Mouse (Mus musculus): ENCODE measurements at regions not wholly inside any gene's neighbourhood (a gene's known extent, or its start where the extent isn't known, plus 50 kb on each side); places are given as distances from the start of the nearest gene placed in this dataset.
"Not testable (repeated sequence)": the region's sequence is repeated elsewhere in the genome, so short reads cannot be mapped to it uniquely, and the experiment has no call there.

DNA sequence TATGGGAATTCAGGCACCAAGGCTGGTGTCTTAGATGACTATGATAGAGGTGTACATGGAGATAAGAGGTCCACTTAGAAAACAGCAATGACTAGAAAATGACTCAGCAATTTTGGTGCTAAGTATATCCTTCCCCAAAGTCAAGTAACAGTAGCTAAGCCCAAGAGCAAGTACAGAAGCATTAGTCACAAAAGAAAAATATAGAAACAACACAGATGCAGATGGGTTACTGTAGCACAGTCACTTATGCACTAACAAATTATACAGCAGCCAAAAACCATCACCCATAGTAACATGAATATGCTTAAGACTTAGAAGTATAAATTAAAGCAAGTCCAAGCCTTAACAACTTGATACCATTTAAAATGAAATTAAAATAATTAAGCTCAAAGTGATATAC, 378.5 kb upstream of the Meis2 start:
- no peak for DNase-seq (ENCODE audit: low spot score in 2 of 2)

DNA sequence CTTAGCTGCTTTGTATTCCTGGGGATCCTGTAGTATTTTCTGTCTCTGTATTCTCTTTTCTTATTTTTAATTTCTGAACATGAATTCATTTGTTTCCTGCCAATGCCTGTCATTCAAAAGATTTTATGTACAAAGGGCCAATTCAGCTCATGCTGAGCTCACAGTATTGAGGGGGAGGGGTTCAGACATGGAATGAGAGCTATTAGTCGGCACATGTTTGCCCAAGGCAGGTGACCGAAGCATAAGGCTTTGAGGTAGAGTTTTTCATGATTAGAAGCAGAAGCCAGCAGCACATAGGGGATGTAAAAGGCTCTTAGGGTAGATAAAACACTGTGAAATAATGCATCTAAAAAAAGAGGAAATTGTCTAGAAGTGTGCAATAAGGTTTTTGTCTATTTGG, 374.6 kb upstream of the Meis2 start:
- DNase-seq (ENCODE audit: low spot score in 2 of 2) = no peak

DNA sequence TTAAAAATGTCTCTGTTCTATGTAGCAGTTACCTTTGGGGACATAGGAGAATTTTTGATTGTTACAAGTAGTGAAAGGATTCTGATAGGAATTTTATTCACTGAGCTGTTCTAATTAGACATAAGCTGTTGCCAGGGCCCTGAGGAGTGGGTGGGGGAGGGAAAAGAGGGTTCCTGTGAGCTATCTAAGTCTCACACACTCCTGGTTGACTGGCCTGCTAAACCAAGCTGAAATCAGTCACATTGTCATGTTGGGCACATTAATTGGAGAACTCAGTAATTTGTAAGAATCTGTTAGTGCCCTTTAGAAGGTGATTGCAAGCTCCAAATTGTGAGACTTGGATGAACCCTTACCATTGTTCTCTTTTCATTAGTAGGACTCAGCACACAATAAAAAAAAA, 367.8 kb upstream of the Meis2 start:
- no peak for DNase-seq (ENCODE audit: low spot score in 2 of 2)

DNA sequence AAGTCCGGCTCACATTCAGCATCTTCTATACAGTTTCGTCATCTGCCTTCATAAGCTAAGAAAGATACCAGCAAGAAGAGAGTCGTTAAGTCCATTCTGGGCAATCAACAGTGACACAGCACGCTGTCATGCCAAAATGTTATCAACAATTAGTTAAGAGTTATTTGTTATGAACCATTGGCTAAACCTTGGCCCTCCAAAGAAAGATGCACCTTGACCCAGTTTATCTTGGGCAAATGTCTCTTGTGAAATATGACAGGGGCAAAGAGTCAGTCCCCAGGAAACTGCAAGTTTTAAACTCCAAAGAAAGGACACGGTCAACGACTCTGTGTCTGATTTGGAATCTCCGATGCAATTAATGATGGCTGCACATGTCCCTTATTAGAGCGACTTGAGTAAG, 358.5 kb upstream of the Meis2 start:
- DNase-seq (ENCODE audit: low spot score in 2 of 2) = no peak

DNA sequence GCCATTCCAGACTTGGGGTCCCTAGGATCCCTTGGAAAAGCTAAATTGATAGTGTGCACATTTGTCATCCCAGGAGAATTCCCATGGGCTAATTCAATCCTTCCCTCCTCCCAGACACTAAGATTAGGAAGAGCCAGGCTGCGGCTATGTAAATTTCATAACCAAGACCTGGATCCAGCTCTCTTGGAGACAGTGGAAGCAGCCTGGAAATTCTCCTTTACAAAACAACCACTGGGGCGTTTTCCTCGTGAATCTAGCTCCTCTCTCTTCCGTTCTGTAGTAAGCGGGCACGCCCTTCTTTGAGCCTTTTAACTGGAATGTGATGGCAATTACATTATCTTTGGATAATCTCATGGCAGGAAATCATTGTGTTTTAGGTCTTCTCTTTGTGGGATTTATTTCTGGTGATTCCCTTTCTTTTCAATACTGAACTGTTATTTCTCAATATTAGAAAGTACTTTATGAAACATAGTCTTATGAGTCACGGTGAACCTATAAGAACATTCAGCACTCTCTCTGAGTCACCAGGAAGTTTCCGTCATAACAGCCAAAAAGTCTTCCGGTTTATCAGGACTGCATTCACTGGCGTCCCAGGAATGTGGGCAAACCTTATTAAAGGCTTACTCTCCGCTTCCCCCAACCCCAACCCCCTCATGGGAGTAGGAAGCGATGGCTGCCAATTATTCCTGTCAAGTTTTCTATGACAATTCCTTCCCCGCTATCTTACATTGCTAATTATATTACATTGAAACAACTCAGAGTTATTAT, 352.0 kb upstream of the Meis2 start:
- DNase-seq (ENCODE audit: low spot score in 2 of 2) = no peak

DNA sequence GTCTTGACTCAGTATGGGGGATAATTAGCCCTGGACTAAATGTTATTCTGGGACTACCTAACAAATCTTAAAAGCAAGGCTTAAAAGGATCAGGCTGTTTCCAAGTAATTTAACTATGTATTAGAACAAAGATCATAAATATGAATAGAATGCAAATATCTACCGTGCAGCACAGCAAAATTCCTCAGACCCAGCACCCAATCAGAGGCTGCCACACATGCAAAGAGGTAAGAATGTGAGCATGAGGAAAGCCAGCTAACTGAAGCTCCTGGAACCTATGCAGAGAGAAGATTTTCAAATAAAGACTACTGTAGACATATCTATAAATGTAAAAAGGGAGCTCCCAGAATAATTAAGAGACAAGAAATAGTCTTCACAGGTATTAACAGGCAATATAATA, 350.1 kb upstream of the Meis2 start:
- DNase-seq (ENCODE audit: low spot score in 2 of 2) = no peak

DNA sequence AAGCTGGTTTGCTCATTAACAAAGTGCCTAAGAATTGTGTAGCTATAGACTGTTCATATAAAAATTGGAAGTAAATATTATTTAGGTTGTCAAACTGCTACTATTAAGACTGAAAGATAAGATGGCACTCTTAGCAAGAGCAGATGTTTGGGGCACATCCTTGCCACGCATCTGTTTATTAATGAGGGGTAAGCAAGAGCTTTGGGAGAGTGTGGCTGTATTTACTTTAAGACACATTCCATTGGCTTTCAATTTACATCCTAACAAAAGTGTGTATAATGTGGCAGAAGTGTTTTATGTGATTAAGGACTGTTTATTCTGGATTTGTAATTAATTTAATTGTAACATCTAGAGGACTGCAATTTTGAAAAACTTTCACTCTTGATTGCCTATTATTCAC, 336.5 kb upstream of the Meis2 start:
- DNase-seq (ENCODE audit: low spot score in 2 of 2) = no peak

DNA sequence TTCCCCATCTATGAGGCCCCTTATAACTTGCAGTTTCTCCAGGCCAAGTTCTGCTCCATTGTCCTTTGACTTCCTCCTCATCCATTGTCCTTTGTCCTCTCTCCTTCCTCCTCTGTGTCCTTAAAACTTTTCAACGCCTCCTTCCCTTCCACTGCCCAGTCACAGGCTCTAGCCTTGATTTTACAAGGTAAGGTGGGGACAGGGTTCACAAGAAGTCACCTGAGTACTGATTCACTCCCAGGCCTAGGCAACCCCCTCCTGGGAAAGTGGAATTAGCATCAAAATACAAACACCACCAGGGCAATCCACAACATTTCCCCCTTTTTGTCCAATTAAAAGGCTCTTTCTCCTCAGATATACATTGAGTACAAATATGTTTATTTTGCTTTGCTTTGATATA, 334.3 kb upstream of the Meis2 start:
- no peak for DNase-seq (ENCODE audit: low spot score in 2 of 2)

DNA sequence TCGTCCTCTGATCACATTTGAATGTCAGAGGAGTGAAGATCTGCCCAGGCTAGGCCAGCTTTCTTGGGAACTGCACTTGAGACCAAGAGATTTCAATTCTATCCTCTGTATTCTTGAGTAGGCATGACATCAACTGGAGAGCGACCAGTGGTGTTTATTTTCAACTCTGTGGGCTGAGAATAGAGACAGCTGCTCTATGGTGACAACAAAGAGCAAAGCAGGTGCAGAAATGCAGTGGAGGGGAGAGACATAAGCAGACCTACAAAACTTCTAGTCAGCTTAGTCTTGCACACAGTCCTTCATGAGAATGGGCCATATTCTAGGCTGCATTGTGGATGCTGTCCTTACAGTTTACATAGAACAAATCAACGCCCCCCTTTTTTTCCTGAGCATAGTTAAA, 303.2 kb upstream of the Meis2 start:
- DNase-seq (ENCODE audit: low spot score in 2 of 2) = no peak

DNA sequence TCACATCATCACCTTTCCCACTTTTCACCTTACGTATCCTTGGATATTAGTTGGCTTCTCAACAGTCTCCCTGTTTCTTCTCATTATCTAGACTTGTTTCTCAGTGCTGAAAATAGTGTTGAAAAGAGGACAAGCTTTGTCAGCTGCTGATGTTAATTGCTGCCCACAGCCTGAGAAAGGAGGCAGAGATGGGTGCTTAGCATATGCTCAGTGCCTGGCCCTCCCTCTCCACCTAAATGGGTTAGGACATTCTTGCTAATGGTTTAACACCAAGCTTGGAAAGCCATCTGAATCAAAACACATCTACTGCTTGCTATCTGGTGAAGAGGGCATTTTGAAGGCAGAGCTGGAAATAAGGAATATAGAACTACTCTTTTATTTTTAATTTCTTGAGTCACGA, 298.5 kb upstream of the Meis2 start:
- peak; percentile 12 to 41 for DNase-seq (ENCODE audit: low spot score in 2 of 2)

DNA sequence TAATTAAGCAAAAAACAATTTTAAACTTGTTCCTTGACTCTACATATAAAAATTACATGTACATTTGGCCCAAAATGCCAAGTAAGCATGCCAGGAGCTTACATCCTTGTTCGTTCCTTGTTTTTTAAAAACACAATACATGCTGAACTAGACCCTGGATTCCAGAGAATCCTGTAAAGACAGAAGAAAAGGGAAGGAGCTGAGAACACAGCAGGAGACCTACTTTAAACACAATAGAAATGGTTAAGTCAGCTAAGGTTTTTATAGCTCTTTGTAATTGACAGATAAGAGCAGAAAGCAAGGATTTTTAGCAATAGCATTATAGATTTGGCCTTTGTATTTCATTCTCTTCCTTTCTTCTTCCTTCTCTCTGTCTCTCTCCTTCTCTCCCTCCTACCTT, 292.5 kb upstream of the Meis2 start:
- no peak for DNase-seq (ENCODE audit: low spot score in 2 of 2)

DNA sequence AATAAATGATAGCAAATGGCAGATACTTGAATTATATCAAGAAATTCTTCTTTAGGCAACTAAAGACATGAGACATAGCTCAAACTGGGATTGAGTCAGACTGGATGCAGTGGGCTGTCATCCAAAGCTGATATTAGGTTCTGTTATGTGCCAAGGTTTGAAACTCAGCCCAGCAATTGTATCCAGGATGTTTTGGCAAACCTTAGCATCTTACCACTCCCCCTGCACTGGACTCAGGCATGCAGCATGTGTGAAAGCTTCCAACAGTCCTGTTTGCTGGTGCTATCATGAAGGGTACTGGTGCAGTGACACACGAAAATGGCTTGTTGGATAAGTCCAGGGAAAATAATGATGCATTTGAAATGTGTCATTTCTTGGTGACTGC, 282.9 kb upstream of the Meis2 start:
- no peak for DNase-seq (ENCODE audit: low spot score in 2 of 2)

DNA sequence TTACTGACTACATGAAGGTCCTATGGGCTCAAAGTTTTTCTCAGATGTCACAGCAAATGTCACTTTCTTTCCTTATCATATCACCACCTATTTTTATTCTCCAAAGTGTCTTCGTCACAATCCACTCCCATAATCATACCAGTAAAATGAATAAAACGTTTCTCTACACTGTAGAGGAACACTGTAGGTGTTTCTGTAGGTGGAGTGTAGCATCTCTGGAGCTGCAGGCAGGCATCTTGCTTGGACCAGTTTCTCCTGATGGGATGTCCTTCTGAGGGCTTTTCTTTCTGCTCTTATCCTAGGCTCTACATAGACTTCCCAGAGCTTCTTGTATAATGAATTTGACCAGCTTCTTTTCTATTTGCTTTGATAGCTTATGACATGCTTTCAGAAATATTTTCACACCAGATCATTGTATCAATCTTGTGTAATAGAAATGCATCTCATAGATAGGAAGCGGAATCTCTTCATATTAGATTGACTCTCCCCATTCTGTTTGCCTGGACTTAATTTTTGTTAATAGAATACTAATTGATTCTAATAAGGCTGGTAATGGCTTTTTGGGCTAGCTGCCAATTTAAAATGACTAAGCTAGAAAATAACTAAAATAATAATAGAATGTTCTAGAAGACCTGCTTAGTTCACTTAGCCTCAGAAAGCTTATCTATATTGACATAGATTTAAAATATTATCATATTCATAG, 282.3 kb upstream of the Meis2 start:
- DNase-seq (ENCODE audit: low spot score in 2 of 2) = no peak

DNA sequence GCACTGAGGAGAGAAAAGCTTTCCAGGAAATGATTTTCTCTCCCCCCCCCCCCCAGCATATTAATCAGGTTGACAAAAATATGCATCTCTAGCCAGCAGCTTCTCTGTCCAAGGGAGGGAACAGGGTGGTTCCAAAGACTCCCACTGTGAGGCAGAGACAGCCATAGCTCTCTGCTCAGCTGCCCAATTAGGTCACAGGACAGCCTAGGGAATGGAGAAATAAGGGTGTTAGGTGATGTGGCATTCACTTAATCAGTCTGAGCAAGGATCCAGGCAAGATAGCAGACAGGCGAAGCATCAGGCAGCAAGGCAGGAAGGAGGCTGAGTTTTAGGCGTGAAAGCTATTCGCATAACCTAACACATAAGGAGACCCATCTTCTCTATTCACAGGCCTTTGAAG, 266.2 kb upstream of the Meis2 start:
- DNase-seq (ENCODE audit: low spot score in 2 of 2) = no peak

DNA sequence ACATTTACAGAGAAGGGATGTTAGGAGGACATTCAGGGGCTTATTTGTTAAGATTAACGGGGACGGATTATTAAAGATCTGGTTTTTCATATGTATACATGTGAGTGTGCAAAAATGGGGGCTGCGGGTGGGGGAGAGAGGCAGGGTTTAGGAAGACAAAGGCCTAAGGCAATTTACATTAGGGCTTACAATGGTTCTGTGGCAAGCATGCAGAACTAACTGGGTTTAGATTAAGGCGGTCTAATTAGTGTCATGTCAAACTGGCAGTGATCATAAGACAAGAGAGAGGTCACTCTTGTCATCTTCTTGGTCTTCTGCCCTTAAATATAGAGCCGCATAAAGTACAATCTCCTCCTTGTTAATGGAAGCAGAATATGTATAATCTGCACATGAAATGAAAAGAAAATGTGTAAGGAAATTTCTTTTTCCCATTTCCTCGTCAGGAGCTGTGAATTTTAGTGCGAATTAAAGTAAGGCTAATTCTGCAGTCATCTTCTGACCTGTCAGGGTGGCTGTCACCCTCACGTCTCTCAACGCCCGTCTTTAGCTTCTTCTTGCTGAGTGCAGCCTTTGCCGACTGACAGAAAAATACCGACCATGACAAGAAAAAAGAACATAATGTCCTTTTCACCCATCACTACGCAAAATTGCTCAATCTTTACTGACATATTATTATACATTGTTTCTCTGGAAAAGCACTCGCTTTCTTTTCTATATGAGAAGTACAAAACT, 256.6 kb upstream of the Meis2 start:
- DNase-seq (ENCODE audit: low spot score in 2 of 2) = no peak

DNA sequence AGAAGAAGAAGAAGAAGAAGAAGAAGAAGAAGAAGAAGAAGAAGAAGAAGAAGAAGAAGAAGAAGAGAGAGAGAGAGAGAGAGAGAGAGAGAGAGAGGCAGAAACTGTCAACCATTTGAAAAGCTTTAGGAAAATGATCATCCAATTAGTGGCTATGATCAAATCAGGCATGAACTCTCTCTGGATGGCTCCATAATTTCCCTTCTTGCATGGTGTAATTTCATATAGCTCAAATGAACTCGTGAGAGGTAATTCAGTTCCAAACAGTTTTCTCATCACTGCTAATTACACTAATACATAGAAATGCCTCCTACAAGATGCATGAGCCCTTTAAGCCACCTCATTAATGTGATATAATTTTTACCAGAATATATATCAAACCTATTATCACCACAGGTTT, 233.9 kb upstream of the Meis2 start:
- DNase-seq (ENCODE audit: low spot score in 2 of 2) = no peak

DNA sequence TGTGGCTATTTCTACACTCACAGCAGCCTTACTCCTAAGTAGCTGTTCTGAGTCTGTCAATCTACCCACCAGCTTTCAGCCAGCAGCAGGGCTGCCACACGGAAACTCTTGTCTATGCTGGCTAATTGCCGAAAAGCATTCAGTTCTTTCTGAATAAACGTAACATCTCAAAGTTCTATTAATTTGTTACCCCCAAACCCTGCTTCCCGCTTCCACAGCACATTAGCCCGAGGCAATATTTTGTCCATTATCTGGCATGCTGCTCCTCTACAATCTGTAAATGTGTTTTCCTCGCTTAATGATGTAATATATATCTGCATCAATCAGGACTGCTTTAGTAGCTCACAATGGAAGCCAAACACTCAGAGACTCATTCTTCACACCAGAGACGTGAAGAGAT, 224.2 kb upstream of the Meis2 start:
- DNase-seq (ENCODE audit: low spot score in 2 of 2) = no peak

DNA sequence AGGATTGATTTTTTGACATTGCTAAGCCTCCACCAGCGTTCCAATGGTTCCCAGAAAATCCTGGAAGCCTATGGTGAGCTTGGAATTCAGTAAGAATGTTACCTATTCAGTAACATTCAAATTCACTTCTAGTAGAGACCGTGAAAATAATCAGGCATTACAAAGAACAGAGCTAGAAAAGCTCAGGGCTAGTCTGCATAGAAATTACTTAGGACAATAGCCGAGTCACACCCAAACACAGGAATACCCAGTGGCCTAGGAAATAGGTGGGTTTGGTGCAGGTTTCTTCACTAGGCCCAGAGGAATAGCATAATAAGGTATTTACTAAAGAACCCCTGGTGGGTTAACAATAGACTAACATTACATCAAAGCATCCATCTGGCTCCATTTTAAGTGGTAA, 177.6 kb upstream of the Meis2 start:
- DNase-seq (ENCODE audit: low spot score in 2 of 2) = not testable (repeated sequence)

DNA sequence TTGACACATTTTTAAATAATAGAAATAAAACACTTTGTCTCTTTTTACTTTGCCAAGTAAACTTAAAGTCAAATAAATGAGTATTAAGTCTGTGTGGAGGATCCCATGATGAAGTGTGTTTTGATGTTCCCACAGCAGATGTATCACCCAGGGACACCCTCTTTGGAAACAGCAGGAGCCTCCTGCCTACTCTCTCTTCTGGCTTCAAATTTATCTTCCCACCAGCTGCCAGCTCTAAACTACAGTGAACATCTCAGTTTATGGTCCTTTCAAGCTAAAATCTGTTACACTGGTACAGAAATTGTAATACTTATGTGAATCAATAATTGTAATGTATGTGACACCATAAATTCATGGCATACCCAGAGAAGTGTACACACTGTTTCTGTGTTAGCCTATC, 171.1 kb upstream of the Meis2 start:
- DNase-seq (ENCODE audit: low spot score in 2 of 2) = peak; percentile 12 to 43

DNA sequence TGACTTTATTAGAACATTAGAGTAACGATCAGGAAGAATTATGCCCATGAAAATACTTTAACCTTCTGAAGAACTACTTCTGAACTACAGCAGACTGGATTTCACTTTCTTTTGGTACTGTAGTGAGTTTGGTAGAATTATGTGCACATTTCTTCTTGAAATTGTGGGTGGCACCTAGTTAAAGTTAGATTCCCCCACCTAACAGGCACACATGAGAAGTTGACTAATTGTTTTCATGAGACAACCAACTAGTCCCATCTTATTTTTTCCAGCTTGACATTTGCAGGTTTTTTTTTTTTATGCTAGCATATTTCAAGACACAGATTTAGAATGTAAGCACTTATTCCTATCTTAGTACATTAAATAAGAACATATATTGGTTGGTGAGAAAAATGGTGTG, 167.2 kb upstream of the Meis2 start:
- DNase-seq (ENCODE audit: low spot score in 2 of 2) = no peak

DNA sequence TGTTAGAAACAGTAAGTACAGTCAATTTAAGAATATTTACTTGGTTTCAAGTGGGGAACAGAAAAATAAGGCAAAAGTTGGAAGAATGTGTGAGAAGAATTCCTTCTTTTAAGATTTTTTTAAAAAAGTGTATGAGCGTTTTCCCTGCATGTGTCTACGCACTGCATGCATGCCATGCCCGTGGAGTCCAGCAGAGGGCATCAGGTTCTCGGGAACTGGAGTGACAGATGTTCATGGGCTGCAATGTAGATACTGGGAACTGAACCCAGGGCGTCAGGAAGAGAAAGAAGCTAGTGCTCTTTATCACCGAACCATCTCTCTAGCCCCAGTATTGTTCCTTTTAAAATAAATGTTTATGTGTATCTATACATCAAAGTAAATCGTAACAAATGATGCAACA, 150.8 kb upstream of the Meis2 start:
- no peak for DNase-seq (ENCODE audit: low spot score in 2 of 2)

DNA sequence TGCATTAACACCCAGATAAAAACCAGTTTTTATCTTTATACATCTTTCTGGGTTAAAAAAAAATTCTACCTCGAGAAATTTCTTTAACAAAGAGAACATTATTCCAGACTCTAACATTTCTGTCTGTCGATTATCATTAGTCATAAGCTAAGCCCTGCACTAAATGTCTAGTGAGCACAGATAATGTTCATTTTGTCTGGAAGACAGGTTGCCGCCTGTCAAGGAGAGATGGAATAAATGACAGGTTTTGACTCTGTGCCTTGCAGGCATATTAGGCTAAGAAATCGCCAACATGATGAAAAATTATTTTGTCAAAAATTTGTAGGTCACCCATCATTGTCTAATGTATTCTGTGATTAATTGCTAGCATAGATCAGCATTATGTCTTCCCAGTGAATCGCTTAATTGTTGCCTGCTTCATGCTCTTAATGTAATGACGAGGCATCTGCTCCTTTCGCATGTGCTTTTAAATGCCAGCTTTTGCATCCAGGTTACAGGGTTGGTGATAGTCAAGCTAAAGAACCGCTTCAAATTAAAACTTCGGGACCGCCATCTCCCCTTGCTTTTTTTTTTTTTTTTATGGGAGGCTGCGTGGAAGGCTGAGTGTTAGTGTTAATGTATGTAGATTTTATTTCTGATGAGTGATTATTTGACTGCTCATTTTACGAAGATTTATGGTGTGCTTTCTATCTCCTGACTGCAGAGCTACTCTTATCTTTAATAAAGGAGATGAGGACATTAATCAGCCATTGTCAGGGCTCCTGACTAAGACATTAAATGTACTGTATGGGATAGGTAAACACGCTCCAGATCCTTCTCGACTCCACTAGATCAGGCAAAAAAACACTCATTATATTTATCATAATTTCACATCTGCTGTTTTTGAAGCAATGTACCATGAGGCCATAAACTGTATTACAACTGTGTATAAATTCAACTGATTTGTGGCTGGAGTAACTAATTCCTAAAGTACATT, 135.9 kb upstream of the Meis2 start:
- no peak for DNase-seq (ENCODE audit: low spot score in 2 of 2)

Data from right cerebral cortex, postnatal 36 days (tissue).